Mouse (Mus musculus) v-Abl transformed pro-B cells (cell line): Measurements from ENCODE around the gene Gm7697.
"Not testable (repeated sequence)": the region's sequence is repeated elsewhere in the genome, so short reads cannot be mapped to it uniquely, and the experiment has no call there.

Experiments
- in situ Hi-C, 2 experiments: fragments of 400-800 bp; cut with MboI; formaldehyde crosslinking; loops; one replicate each; pipeline ENCODE4 v1.15.1; 2025; ENCODE audit not compliant: unreplicated experiment in 2 of 2

Gm7697 gene

GRCm38 (mm10) chr8:69522876-69523275 is at the start of gene Gm7697:
Gene Gm7697 (minus strand): TSS chr8:69522976.
- in situ Hi-C loops, result not testable (repeated sequence)

- in situ Hi-C loops, result loop anchor here in 1 of 2 experiments (5.0 kb wide), 1 partner anchor 66 kb away; no protein-coding TSS in a partner anchor
These were observed 28.5 kb upstream of the Gm7697 start for GRCm38 (mm10) chr8:69551249-69551648.

- in situ Hi-C loops, result loop anchor here (5.0 to 10.0 kb wide), 2 partner anchors 222 to 225 kb away; no protein-coding TSS in a partner anchor
These were observed 26.8 kb upstream of the Gm7697 start for GRCm38 (mm10) chr8:69549556-69549955.

GRCm38 (mm10) chr8:69548114-69548513 is 25.3 kb upstream of the Gm7697 start:
- in situ Hi-C loops, result loop anchor here (5.0 to 10.0 kb wide), 2 partner anchors 221 to 223 kb away; no protein-coding TSS in a partner anchor

GRCm38 (mm10) chr8:69547208-69547607 is 24.4 kb upstream of the Gm7697 start:
- in situ Hi-C loops, result loop anchor here (5.0 to 10.0 kb wide), 2 partner anchors 220 to 222 kb away; no protein-coding TSS in a partner anchor

- in situ Hi-C loops, result loop anchor here (5.0 to 10.0 kb wide), 2 partner anchors 218 to 220 kb away; no protein-coding TSS in a partner anchor
These were observed 22.2 kb upstream of the Gm7697 start for GRCm38 (mm10) chr8:69545020-69545419.

- in situ Hi-C loops, result loop anchor here in 1 of 2 experiments (10.0 kb wide), 1 partner anchor 220 kb away; no protein-coding TSS in a partner anchor
These were observed 21.7 kb upstream of the Gm7697 start for GRCm38 (mm10) chr8:69544511-69544910.

GRCm38 (mm10) chr8:69543984-69544383 is 21.2 kb upstream of the Gm7697 start:
- in situ Hi-C loops, result loop anchor here in 1 of 2 experiments (10.0 kb wide), 1 partner anchor 219 kb away; no protein-coding TSS in a partner anchor

- in situ Hi-C loops, result loop anchor here in 1 of 2 experiments (10.0 kb wide), 1 partner anchor 216 kb away; no protein-coding TSS in a partner anchor
These were observed 18.0 kb upstream of the Gm7697 start for GRCm38 (mm10) chr8:69540764-69541163.

- in situ Hi-C loops, result loop anchor here in 1 of 2 experiments (10.0 kb wide), 1 partner anchor 216 kb away; no protein-coding TSS in a partner anchor
These were observed 17.6 kb upstream of the Gm7697 start for GRCm38 (mm10) chr8:69540331-69540730.

- in situ Hi-C loops, result not testable (repeated sequence)
These were observed 47.8 kb downstream of the Gm7697 start for GRCm38 (mm10) chr8:69474946-69475345.

- in situ Hi-C loops, result not testable (repeated sequence)
These were observed 69.3 kb downstream of the Gm7697 start, which contains the start of gene Gm9495 for GRCm38 (mm10) chr8:69453465-69453864. Gene Gm9495 (minus strand): TSS chr8:69453565.
